Mouse (Mus musculus) macrophage (primary cell): ENCODE data around the gene Simc1. TPM values are rescaled to one million over a fixed set of nuclear protein-coding genes. Genes with fewer than 3 reads are reported as not detected.
A peak's percentile ranks its signal among the peaks of the same experiment; 100 is the strongest.

Source experiments
- H3K27ac ChIP-seq: fragments of 350-480 bp; formaldehyde crosslinking; 2 replicates; pipeline ENCODE4 v1.9.0; 2021
- H3K36me3 ChIP-seq: fragments of 350-480 bp; formaldehyde crosslinking; 2 replicates; pipeline ENCODE4 v1.9.0; 2021; ENCODE audit errors: inconsistent target
- H3K4me3 ChIP-seq: fragments of 350-480 bp; formaldehyde crosslinking; 2 replicates; pipeline ENCODE4 v1.9.0; 2021; ENCODE audit errors: inconsistent target
- H3K79me2 ChIP-seq: fragments of 350-480 bp; formaldehyde crosslinking; 2 replicates; pipeline ENCODE4 v1.9.0; 2021; ENCODE audit errors: inconsistent target
- WGBS: methylation state at CpG from one replicate; pipeline ENCODE4 v1.1.7; 2026; ENCODE audit warnings: inconsistent platforms; ENCODE audit not compliant: missing documents; 5-methylcytosine and 5-hydroxymethylcytosine counted together
- polyA plus RNA-seq: library from polyadenylated mRNA; stranded (reverse); fragments of 250-400 nt; gene quantifications from 3 replicates; pipeline ENCODE4 v1.2.4, GENCODE M21; 2018; ENCODE audit warnings: inconsistent platforms

The Simc1 gene
- polyA plus RNA-seq, 1 experiment from 2014 or later = 7.0 TPM

GRCm38 (mm10) chr13:54582860-54583259 lies 79.3 kb downstream of the Simc1 start:
- peaks cover 33% of the 10 kb centered on the region; the same call in 1 of the 2 replicates for H3K36me3 ChIP-seq
- H3K79me2 ChIP-seq = no peaks in the 10 kb centered on the region
- H3K27ac ChIP-seq = no peak overlapping the region
- H3K4me3 ChIP-seq = no peak overlapping the region
- 88% methylated on average over 5 of the region's 5 CpGs for WGBS

DNA sequence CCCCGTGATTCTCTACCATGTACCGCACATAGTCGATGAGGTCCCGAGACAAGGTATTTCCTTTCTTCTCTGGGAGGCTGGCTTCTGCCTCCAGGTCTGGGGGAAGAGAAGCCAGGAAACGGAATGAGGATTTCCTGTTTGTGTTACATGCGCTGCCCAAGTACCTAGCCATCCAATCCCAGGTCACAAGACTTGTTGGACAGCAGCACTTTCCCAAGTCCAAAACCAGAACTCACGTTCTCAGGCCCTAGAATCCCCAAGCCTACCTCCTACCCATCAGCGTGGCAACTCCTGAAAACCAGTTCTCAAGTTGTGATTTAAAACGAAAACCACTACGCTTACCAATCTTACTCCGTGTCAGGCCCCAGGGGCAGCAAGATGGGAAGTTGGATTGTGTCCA lies 82.3 kb downstream of the Simc1 start:
- H3K36me3 ChIP-seq = peaks cover 27% of the 10 kb centered on the region; the same call in 1 of the 2 replicates
- 91% methylated on average over 11 of the region's 11 CpGs for WGBS
- no peak overlapping the region for H3K4me3 ChIP-seq
- no peak overlapping the region for H3K27ac ChIP-seq
- H3K79me2 ChIP-seq = no peaks in the 10 kb centered on the region

DNA sequence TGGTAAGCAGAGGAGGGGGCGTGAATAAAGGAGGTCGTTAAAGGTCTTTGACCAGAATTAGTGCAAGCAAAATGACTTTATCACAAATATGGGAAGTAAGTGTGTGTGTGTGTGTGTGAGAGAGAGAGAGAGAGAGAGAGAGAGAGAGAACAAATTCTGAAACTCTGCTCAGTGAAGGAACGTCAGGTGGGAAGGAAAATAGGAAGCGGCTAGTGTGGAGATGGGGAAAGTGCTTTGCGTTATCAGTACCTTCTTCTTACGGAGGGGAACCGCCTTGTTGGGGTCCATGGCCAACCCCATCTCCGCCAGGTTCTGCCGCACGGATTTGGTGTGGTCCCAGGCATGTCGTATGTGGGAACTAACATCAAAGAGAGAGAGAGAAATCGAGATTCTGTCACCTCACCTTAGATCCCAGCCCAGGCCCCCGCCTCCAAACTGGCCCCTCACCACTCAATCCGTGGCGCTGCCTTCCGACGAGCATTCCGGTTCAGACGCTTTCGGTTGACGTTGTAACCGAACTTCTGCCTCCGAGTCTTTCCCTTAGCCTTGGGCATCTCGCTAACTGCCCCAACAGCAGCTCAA lies 85.9 kb downstream of the Simc1 start:
- Histone ChIP-seq H3K4me3 (peak overlapping the region; percentile 98), H3K79me2 (peaks cover 13% of the 10 kb centered on the region; the same call in 1 of the 2 replicates), H3K36me3 (peaks cover 14% of the 10 kb centered on the region; the same call in 1 of the 2 replicates), H3K27ac (peak overlapping the region; percentile 61)
- WGBS = 3% methylated on average over 24 of the region's 24 CpGs

DNA sequence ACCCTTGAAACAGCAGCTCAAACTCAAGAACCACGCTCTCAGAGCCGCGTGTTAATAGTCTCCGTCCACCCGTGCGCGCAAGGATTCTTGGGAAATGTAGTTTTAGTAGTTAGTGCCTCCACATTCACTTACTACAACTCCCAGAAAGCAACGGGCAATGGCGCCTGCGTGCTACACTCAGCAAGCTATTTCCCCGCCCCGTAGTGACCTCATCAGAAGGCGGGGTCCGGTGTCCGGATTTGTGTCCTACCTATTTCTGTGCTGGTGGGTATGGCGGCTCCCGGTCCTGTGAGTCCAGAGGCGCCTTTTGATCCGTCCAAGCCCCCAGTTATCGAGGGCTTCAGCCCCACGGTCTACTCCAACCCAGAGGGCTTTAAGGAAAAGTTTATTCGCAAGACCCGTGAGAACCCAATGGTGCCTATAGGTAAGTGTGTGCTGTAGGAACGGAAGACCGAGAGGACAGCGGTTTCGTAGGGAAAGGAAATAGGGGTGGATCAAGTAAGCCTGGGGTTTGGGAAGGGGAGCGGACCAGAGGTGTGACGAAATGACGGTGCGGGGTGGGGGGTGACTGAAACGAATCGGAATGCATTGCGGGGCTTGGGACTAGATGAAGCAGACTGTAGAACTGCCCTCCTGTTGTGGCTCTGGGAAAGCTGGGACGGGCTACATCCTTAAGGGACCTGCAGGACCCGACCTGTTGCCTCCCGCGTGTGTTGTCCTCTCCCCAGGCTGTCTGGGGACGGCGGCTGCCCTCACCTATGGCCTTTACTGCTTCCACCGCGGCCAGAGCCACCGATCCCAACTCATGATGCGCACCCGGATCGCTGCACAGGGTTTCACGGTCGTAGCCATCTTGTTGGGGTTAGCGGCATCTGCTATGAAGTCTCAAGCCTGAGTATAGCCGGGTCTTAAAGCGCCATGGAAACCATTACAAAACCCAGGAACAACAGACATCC lies 86.7 kb downstream of the Simc1 start, which contains the start of the genes Nop16 and Higd2a:
Gene Nop16, minus strand, starts transcription at position 95 of the 956 bp plus-strand sequence.
Gene Higd2a, plus strand, starts transcription at position 212 of the 956 bp plus-strand sequence.
- Histone ChIP-seq H3K27ac (peak within 1 kb of the TSS; percentile 61), H3K79me2 (peaks cover 13% of the 10 kb centered on the region; the same call in 1 of the 2 replicates), H3K4me3 (peak within 1 kb of the TSS; percentile 98), H3K36me3 (peaks cover 8% of the 10 kb centered on the region; the same call in 1 of the 2 replicates)
- WGBS = under 1% methylated on average over 50 of the region's 51 CpGs

GRCm38 (mm10) chr13:54591776-54592356 lies 88.3 kb downstream of the Simc1 start:
- WGBS = 81% methylated on average over 8 of the region's 8 CpGs
- peaks cover 13% of the 10 kb centered on the region; the same call in 1 of the 2 replicates for H3K79me2 ChIP-seq
- H3K36me3 ChIP-seq = no peaks in the 10 kb centered on the region
- no peak overlapping the region for H3K4me3 ChIP-seq
- no peak overlapping the region for H3K27ac ChIP-seq

- Histone ChIP-seq H3K4me3 (no peak overlapping the region), H3K27ac (no peak overlapping the region), H3K79me2 (peaks cover 13% of the 10 kb centered on the region; the same call in 1 of the 2 replicates), H3K36me3 (no peaks in the 10 kb centered on the region)
- 86% methylated on average over 11 of the region's 11 CpGs for WGBS
Measured at GRCm38 (mm10) chr13:54593617-54594016, 90.0 kb downstream of the Simc1 start.

- no peak overlapping the region for H3K4me3 ChIP-seq
- H3K36me3 ChIP-seq = no peaks in the 10 kb centered on the region
- 92% methylated on average over 8 of the region's 8 CpGs for WGBS
Measured at GRCm38 (mm10) chr13:54596107-54596690, 92.6 kb downstream of the Simc1 start.

DNA sequence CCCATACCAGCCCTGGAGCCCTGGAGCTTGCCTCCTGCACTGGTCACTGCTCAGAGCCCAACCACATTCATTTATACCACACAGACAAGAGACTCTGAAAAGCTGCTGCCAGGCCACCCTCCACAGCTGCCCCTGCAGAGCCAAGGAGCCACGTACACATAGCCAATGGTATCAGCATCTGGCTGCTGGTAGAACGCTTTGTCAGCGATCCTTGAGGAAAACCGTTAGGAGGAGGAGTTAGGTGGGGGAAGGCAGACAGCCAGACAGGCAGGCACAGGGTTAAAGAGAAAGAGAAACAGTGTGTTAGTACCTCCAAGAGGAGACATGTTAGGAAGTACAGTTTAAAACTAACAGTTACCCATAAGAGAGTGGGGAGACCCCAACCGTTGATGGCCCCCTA lies 93.3 kb downstream of the Simc1 start:
- WGBS = 95% methylated on average over 5 of the region's 5 CpGs
- Histone ChIP-seq H3K79me2 (peaks cover 10% of the 10 kb centered on the region; the same call in 1 of the 2 replicates), H3K4me3 (no peak overlapping the region), H3K27ac (no peak overlapping the region), H3K36me3 (no peaks in the 10 kb centered on the region)

More at GRCm38 (mm10) chr13:54596107-54596690, 92.6 kb downstream of the Simc1 start:
- Histone ChIP-seq H3K27ac (no peak overlapping the region), H3K79me2 (peaks cover 13% of the 10 kb centered on the region; the same call in 1 of the 2 replicates)

DNA sequence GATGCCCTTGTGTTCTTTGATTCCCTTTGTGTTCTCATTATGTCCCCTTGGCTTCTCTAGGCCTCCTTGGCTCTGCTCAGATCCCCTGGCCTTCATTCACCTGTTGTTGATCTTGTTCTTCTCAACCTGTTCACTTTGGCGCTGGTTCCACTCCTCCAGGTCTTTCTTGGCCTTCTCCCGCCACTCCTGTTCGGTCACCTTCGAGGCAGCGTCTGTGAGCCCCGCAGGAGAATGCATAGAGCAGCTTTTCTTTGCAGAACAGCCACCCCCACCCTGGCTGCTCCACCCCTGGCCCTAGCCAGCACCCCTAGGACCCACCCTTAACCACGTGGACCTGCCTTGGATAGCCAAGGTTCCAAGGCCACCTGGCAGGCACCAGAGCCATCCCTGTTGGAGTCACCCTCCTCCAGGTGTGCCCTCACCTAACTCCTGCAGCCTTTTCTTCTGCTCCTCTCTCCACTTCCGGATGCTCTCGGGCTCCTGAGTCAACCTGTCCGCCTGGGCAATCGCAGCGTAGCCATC lies 95.1 kb downstream of the Simc1 start:
- Histone ChIP-seq H3K36me3 (no peaks in the 10 kb centered on the region), H3K27ac (no peak overlapping the region), H3K4me3 (no peak overlapping the region), H3K79me2 (no peaks in the 10 kb centered on the region)
- 91% methylated on average over 12 of the region's 12 CpGs for WGBS

Other genes with a start within 250 kb of the Simc1 start
- not detected in 3 replicates for gene Cplx2, start 132.4 kb upstream of the Simc1 start, polyA plus RNA-seq
- 12.0 to 20.4 TPM (median 17.5 TPM) in 3 replicates for gene Thoc3, start 34.9 kb upstream of the Simc1 start, polyA plus RNA-seq
- gene 4833439L19Rik, start 61.7 kb downstream of the Simc1 start, polyA plus RNA-seq = 57.4 to 59.9 TPM (median 57.6 TPM) in 3 replicates
- 9.2 to 23.9 TPM (median 19.0 TPM) in 3 replicates for gene Arl10, start 71.2 kb downstream of the Simc1 start, polyA plus RNA-seq
- 17.0 to 43.5 TPM (median 34.3 TPM) in 3 replicates for gene Nop16, start 86.3 kb downstream of the Simc1 start, polyA plus RNA-seq
- 73.7 to 134 TPM (median 97.0 TPM) in 3 replicates for gene Higd2a, start 86.4 kb downstream of the Simc1 start, polyA plus RNA-seq
- gene Cltb, start 107.6 kb downstream of the Simc1 start, polyA plus RNA-seq = 24.7 to 63.7 TPM (median 59.0 TPM) in 3 replicates
- gene Faf2, start 118.0 kb downstream of the Simc1 start, polyA plus RNA-seq = 29.7 to 65.4 TPM (median 34.7 TPM) in 3 replicates
- 62.2 to 71.1 TPM (median 68.0 TPM) in 3 replicates for gene Rnf44, start 190.1 kb downstream of the Simc1 start, polyA plus RNA-seq
- not detected in 3 replicates for gene Cdhr2, start 197.7 kb downstream of the Simc1 start, polyA plus RNA-seq
- not detected in 3 replicates for gene Gprin1, start 246.1 kb downstream of the Simc1 start, polyA plus RNA-seq